Mouse (Mus musculus) layer of hippocampus, adult 8-10 months (tissue): Measurements from ENCODE around the gene Rnf187. TPM values are rescaled to one million over a fixed set of nuclear protein-coding genes. Genes with fewer than 3 reads are reported as not detected.

Experiments
- DNase-seq, 2 experiments: peaks; one replicate each; pipeline ENCODE4 v3.0.0; 2022; ENCODE audit warnings: low spot score in 2 of 2
- total RNA-seq, 4 experiments: library from RNA; stranded (reverse); gene quantifications; 2 replicates each; pipeline ENCODE4 v1.2.4; 2022

Gene Rnf187
- total RNA-seq, 4 experiments from 2014 or later = 426 to 450 (median 442) TPM

- DNase-seq = peak in 1 of 2 experiments; percentile 65
Measured at GRCm38 (mm10) chr11:58947798-58948528, 9.2 kb upstream of the Rnf187 start.

- DNase-seq = no peak
Measured at GRCm38 (mm10) chr11:58947306-58947705, 8.6 kb upstream of the Rnf187 start.

GRCm38 (mm10) chr11:58944136-58944535 is 5.4 kb upstream of the Rnf187 start:
- DNase-seq = no peak

- DNase-seq = no peak
Measured at GRCm38 (mm10) chr11:58939088-58939439, 348 bp upstream of the Rnf187 start.

- DNase-seq = no peak
Measured at GRCm38 (mm10) chr11:58937909-58938308, 807 bp downstream of the Rnf187 start.

GRCm38 (mm10) chr11:58931576-58931975 is 7.1 kb downstream of the Rnf187 start:
- DNase-seq = no peak

- DNase-seq = no peak
Measured at GRCm38 (mm10) chr11:58930254-58930653, 8.5 kb downstream of the Rnf187 start.

GRCm38 (mm10) chr11:58929641-58930040 is 9.1 kb downstream of the Rnf187 start:
- DNase-seq = no peak

- no peak for DNase-seq
Measured at GRCm38 (mm10) chr11:58929055-58929454, 9.7 kb downstream of the Rnf187 start.

GRCm38 (mm10) chr11:58927790-58928651 is 10.7 kb downstream of the Rnf187 start:
- peak in 1 of 2 experiments; percentile 34 for DNase-seq

GRCm38 (mm10) chr11:58927053-58927452 is 11.7 kb downstream of the Rnf187 start:
- no peak for DNase-seq

GRCm38 (mm10) chr11:58926651-58927050 is 12.1 kb downstream of the Rnf187 start:
- DNase-seq = no peak

- no peak for DNase-seq
Measured at GRCm38 (mm10) chr11:58922420-58922819, 16.3 kb downstream of the Rnf187 start.

- DNase-seq = no peak
Measured at GRCm38 (mm10) chr11:58918759-58919158, 20.0 kb downstream of the Rnf187 start.

- no peak for DNase-seq
Measured at GRCm38 (mm10) chr11:58917745-58918366, 20.9 kb downstream of the Rnf187 start, which contains the start of gene Btnl10. TSS of gene Btnl10 (plus strand) at chr11:58917908.

GRCm38 (mm10) chr11:58916879-58917744 is 21.6 kb downstream of the Rnf187 start:
- no peak for DNase-seq

GRCm38 (mm10) chr11:58914461-58915028 is 24.2 kb downstream of the Rnf187 start:
- DNase-seq = no peak

- DNase-seq = no peak
Measured at GRCm38 (mm10) chr11:58913776-58914175, 24.9 kb downstream of the Rnf187 start.

GRCm38 (mm10) chr11:58904838-58905237 is 33.9 kb downstream of the Rnf187 start:
- no peak for DNase-seq

GRCm38 (mm10) chr11:58904410-58904718 is 34.4 kb downstream of the Rnf187 start:
- DNase-seq = no peak
